Mouse (Mus musculus) midbrain, embryonic 14.5 days (tissue): ENCODE results near the gene Dhx9. TPM values are rescaled to one million over a fixed set of nuclear protein-coding genes. Genes with fewer than 3 reads are reported as not detected.

Experiments
- ATAC-seq: fragments of 200-750 bp; cut with Nextera tagmentation; 2 replicates; pipeline ENCODE4 v1.8.0; 2017; ENCODE audit warnings: moderate number of reproducible peaks, moderate library complexity; ENCODE audit not compliant: low FRiP score, low TSS enrichment
- DNase-seq: peaks from one replicate; pipeline ENCODE4 v3.0.0-alpha.2; 2015
- H3K27ac ChIP-seq: fragments of 300-500 bp; sonication (generic); replicated peaks from 2 replicates; pipeline ENCODE4 v1.5.1; 2014; ENCODE audit warnings: mild to moderate bottlenecking, low read depth, low read length, moderate library complexity
- H3K27me3 ChIP-seq: fragments of 300-500 bp; sonication (generic); 2 replicates; pipeline ENCODE4 v1.6.1; 2014; ENCODE audit warnings: low read length, control low read depth, mixed read lengths; ENCODE audit not compliant: control insufficient read depth, insufficient read depth
- H3K36me3 ChIP-seq: fragments of 300-500 bp; sonication (generic); 2 replicates; pipeline ENCODE4 v1.6.1; 2014; ENCODE audit warnings: low read length, control low read depth; ENCODE audit not compliant: control insufficient read depth, insufficient read depth
- H3K4me1 ChIP-seq: fragments of 300-500 bp; sonication (generic); 2 replicates; pipeline ENCODE4 v1.6.1; 2014; ENCODE audit warnings: mild to moderate bottlenecking, antibody characterized with exemption, low read length, control low read depth; ENCODE audit not compliant: control insufficient read depth, insufficient read depth
- H3K4me2 ChIP-seq: fragments of 300-500 bp; sonication (generic); 2 replicates; pipeline ENCODE4 v1.6.1; 2014; ENCODE audit warnings: mild to moderate bottlenecking, low read length, moderate library complexity
- H3K4me3 ChIP-seq: fragments of 300-500 bp; sonication (generic); replicated peaks from 2 replicates; pipeline ENCODE4 v1.5.1; 2014; ENCODE audit warnings: low read depth, low read length
- H3K9ac ChIP-seq: fragments of 300-500 bp; sonication (generic); replicated peaks from 2 replicates; pipeline ENCODE4 v1.6.1; 2014; ENCODE audit warnings: mild to moderate bottlenecking, low read length, moderate library complexity
- H3K9me3 ChIP-seq: fragments of 300-500 bp; sonication (generic); 2 replicates; pipeline ENCODE4 v1.6.1; 2016; ENCODE audit warnings: low read length, control low read depth, mixed read lengths; ENCODE audit not compliant: control insufficient read depth
- WGBS: fragments of 180-500 bp; shearing (Covaris S2); extraction: QIAGEN DNeasy Blood & Tissue Kit; methylation state at CpG from one replicate; pipeline ENCODE4 v1.1.7; 2014; 5-methylcytosine and 5-hydroxymethylcytosine counted together
- polyA plus RNA-seq: library from polyadenylated mRNA; unstranded; fragments of >200 nt; fragmentation: Nextera tagmentation; extraction: Ambion mirVana; gene quantifications from 2 replicates; pipeline ENCODE4 v1.2.1, GENCODE M21; 2014

Dhx9 gene
- polyA plus RNA-seq, 1 experiment from 2014 or later = 36.8 TPM

GRCm38 (mm10) chr1:153480386-153481024 is 7.0 kb downstream of the Dhx9 start:
- H3K9ac ChIP-seq = no peak overlapping the region
- ATAC-seq (no peak), DNase-seq (peak; percentile 86)
- H3K4me3 ChIP-seq = no peak overlapping the region
- H3K27ac ChIP-seq = no peak overlapping the region
- H3K9me3 ChIP-seq = no peaks in the 10 kb centered on the region
- 43% methylated on average over 1 of the region's 1 CpGs for WGBS
- H3K4me2 ChIP-seq = no peak overlapping the region
- peaks cover 11% of the 10 kb centered on the region for H3K4me1 ChIP-seq
- no peaks in the 10 kb centered on the region for H3K27me3 ChIP-seq
- peaks cover 69% of the 10 kb centered on the region for H3K36me3 ChIP-seq

- H3K4me2 ChIP-seq = no peak overlapping the region
- H3K27ac ChIP-seq = no peak overlapping the region
- H3K9ac ChIP-seq = no peak overlapping the region
- H3K9me3 ChIP-seq = no peaks in the 10 kb centered on the region
- ATAC-seq (no peak), DNase-seq (no peak)
- H3K4me1 ChIP-seq = no peaks in the 10 kb centered on the region
- peaks cover 81% of the 10 kb centered on the region for H3K36me3 ChIP-seq
- no peak overlapping the region for H3K4me3 ChIP-seq
- WGBS = 90% methylated on average over 1 of the region's 1 CpGs
- no peaks in the 10 kb centered on the region for H3K27me3 ChIP-seq
Measured at GRCm38 (mm10) chr1:153479296-153479695, 8.2 kb downstream of the Dhx9 start.

- no peak overlapping the region for H3K4me3 ChIP-seq
- no peaks in the 10 kb centered on the region for H3K27me3 ChIP-seq
- H3K4me1 ChIP-seq = no peaks in the 10 kb centered on the region
- no peak overlapping the region for H3K27ac ChIP-seq
- 88% methylated on average over 1 of the region's 1 CpGs for WGBS
- H3K9me3 ChIP-seq = no peaks in the 10 kb centered on the region
- H3K9ac ChIP-seq = no peak overlapping the region
- no peak for ATAC-seq
- H3K4me2 ChIP-seq = no peak overlapping the region
- peaks cover 92% of the 10 kb centered on the region for H3K36me3 ChIP-seq
- no peak for DNase-seq
Measured at GRCm38 (mm10) chr1:153461796-153462195, 25.7 kb downstream of the Dhx9 start.

- Histone ChIP-seq H3K4me2 (no peak overlapping the region), H3K4me3 (no peak overlapping the region), H3K4me1 (no peaks in the 10 kb centered on the region), H3K36me3 (peaks cover 79% of the 10 kb centered on the region), H3K27me3 (no peaks in the 10 kb centered on the region), H3K27ac (0 out of 2 replicates have a peak overlapping the region, but pooled peaks have one; percentile 13), H3K9me3 (no peaks in the 10 kb centered on the region), H3K9ac (no peak overlapping the region)
- ATAC-seq (peak; percentile 34; the same call in 1 of the 2 replicates), DNase-seq (no peak)
- WGBS = 90% methylated on average over 5 of the region's 5 CpGs
Measured at GRCm38 (mm10) chr1:153456137-153456536, 31.3 kb downstream of the Dhx9 start.

- no peak for ATAC-seq
- Histone ChIP-seq H3K4me1 (no peaks in the 10 kb centered on the region), H3K27me3 (no peaks in the 10 kb centered on the region), H3K9ac (no peak overlapping the region), H3K4me3 (no peak overlapping the region), H3K27ac (no peak overlapping the region), H3K36me3 (peaks cover 54% of the 10 kb centered on the region), H3K9me3 (no peaks in the 10 kb centered on the region), H3K4me2 (no peak overlapping the region)
- DNase-seq = no peak
- WGBS = 89% methylated on average over 3 of the region's 3 CpGs
Measured at GRCm38 (mm10) chr1:153453146-153453642, 34.3 kb downstream of the Dhx9 start.

GRCm38 (mm10) chr1:153451237-153452154 is 36.0 kb downstream of the Dhx9 start:
- H3K4me2 ChIP-seq = no peak overlapping the region
- H3K9ac ChIP-seq = no peak overlapping the region
- no peaks in the 10 kb centered on the region for H3K4me1 ChIP-seq
- peak; percentile 64 for DNase-seq
- no peaks in the 10 kb centered on the region for H3K27me3 ChIP-seq
- ATAC-seq = no peak
- H3K36me3 ChIP-seq = peaks cover 42% of the 10 kb centered on the region
- H3K4me3 ChIP-seq = no peak overlapping the region
- no peak overlapping the region for H3K27ac ChIP-seq
- 76% methylated on average over 10 of the region's 10 CpGs for WGBS
- no peaks in the 10 kb centered on the region for H3K9me3 ChIP-seq

GRCm38 (mm10) chr1:153446120-153446831 is 41.2 kb downstream of the Dhx9 start:
- Histone ChIP-seq H3K9me3 (no peaks in the 10 kb centered on the region), H3K36me3 (0 out of 2 replicates have a peak, but pooled peaks cover 4% of the 10 kb centered on the region), H3K27ac (no peak overlapping the region), H3K4me3 (no peak overlapping the region), H3K9ac (no peak overlapping the region), H3K4me1 (no peaks in the 10 kb centered on the region), H3K4me2 (no peak overlapping the region), H3K27me3 (no peaks in the 10 kb centered on the region)
- ATAC-seq (no peak), DNase-seq (no peak)
- WGBS = 95% methylated on average over 20 of the region's 20 CpGs

GRCm38 (mm10) chr1:153443632-153444031 is 43.8 kb downstream of the Dhx9 start:
- ATAC-seq (no peak), DNase-seq (no peak)
- H3K9me3 ChIP-seq = no peaks in the 10 kb centered on the region
- whole genome bisulfite sequencing = 78% methylated on average over 4 of the region's 4 CpGs
- H3K27ac ChIP-seq = no peak overlapping the region
- no peak overlapping the region for H3K4me3 ChIP-seq
- H3K4me1 ChIP-seq = no peaks in the 10 kb centered on the region
- no peaks in the 10 kb centered on the region for H3K36me3 ChIP-seq
- H3K27me3 ChIP-seq = no peaks in the 10 kb centered on the region
- H3K4me2 ChIP-seq = no peak overlapping the region
- H3K9ac ChIP-seq = no peak overlapping the region
